Mouse (Mus musculus): ENCODE measurements around the gene Cul3. TPM values are rescaled to one million over a fixed set of nuclear protein-coding genes. Genes with fewer than 3 reads are reported as not detected.

Cul3 gene
- 79.7 and 83.8 TPM in 2 replicates for polyA plus RNA-seq (2012; rRNA removed)

DNA sequence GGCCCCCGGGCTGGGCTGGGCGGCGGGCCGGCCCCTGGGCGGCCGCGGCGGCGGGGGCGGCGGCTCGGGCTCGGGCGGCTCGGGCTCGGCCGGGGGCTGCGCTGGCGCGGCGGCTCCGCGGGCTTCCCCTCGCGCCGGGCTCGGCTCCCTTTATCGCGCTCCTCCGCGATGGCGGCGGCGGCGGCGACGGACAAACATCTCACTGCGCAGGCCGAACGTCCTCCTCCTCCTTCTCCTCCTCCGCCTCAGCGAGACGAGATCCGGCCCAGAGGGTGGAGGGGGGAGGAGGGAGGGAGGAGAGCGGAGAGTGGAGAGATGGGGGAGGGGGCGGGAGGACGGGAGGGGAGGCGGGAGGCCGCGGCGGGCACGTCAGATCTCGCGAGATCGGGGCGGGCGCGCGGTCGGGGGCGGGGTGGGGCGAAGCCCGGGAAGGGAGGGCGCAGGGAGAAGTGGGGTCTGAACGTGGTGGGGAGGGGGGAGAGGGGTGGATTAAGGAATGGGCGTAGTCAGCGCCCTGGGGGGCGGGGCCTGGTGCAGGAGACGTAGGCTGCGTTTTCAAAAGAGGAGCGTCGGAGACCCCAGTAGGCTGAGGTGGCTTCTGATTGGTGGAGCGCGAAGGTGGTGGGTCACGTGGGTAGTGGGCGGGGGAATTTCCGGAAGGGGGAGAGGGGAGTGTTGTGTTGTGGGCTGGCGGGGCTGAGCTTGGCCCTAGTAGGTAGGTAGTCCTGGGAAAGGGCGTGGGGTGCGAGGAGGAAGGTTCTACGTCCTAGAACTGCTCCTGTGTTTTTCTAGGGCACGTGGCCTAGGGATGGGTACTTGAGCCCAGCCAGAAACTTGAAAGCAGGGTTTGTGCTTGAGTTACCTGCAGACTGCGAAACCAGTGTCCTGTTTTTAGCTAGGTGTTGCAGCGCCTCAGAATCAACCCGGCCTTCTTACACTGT lies at the start of gene Cul3:
Gene Cul3, minus strand, starts transcription at position 45 of the 941 bp plus-strand sequence.
- WGBS, result 5% methylated on average over 77 of the region's 85 CpGs
- peak; percentile 84 for TF ChIP-seq POLR2A (IDR thresholded peaks at IDR 0.05; ENCODE audit: borderline replicate concordance, insufficient read depth, low read length)
- no peak for TF ChIP-seq CTCF (IDR thresholded peaks at IDR 0.05; ENCODE audit: borderline replicate concordance, insufficient read depth, low read depth, low read length)
- peak; percentile 93 to 95 for DNase-seq
- H3K4me1 ChIP-seq (ENCODE audit: control insufficient read depth, insufficient read depth, low read length), result peaks cover 7% of the 10 kb centered on the region; the same call in 1 of the 2 replicates
- no peaks in the 10 kb centered on the region for H3K27me3 ChIP-seq (ENCODE audit: control insufficient read depth, insufficient read depth, low read length)
- peak within 1 kb of the TSS; percentile 87 for H3K27ac ChIP-seq (ENCODE audit: insufficient read depth, low read length)
- H3K4me3 ChIP-seq (replicated peaks; ENCODE audit: insufficient read depth, low read depth, low read length), result peak within 1 kb of the TSS; percentile 96

DNA sequence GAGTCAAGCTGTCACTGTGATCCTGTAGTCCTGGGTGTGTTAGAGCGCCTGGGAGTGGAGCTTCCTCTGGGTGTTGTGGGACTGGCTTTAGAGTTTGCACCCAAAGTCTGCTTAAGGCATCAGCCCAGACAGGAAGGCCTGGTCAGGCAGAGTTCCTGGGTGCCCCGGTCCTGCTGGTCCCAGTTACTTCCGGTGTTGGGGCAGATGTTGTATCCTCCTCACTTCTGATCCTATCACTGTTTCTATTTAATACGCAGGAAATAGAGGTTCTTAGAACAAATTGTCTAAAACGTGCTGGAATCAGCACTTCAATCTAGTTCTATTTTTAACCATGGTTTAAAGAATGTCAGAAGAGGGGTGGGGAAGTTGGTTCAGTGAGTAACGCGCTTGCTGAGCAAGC lies 49.2 kb upstream of the Cul3 start:
- no peak overlapping the region for H3K4me3 ChIP-seq (replicated peaks; ENCODE audit: insufficient read depth, low read depth, low read length)
- DNase-seq, result no peak
- 92% methylated on average over 7 of the region's 7 CpGs for WGBS
- H3K27me3 ChIP-seq (ENCODE audit: control insufficient read depth, insufficient read depth, low read length), result no peaks in the 10 kb centered on the region
- no peak overlapping the region for H3K27ac ChIP-seq (ENCODE audit: insufficient read depth, low read length)
- H3K4me1 ChIP-seq (ENCODE audit: control insufficient read depth, insufficient read depth, low read length), result no peaks in the 10 kb centered on the region
- TF ChIP-seq POLR2A (IDR thresholded peaks at IDR 0.05; ENCODE audit: borderline replicate concordance, insufficient read depth, low read length) (no peak), CTCF (IDR thresholded peaks at IDR 0.05; ENCODE audit: borderline replicate concordance, insufficient read depth, low read depth, low read length) (no peak)

DNA sequence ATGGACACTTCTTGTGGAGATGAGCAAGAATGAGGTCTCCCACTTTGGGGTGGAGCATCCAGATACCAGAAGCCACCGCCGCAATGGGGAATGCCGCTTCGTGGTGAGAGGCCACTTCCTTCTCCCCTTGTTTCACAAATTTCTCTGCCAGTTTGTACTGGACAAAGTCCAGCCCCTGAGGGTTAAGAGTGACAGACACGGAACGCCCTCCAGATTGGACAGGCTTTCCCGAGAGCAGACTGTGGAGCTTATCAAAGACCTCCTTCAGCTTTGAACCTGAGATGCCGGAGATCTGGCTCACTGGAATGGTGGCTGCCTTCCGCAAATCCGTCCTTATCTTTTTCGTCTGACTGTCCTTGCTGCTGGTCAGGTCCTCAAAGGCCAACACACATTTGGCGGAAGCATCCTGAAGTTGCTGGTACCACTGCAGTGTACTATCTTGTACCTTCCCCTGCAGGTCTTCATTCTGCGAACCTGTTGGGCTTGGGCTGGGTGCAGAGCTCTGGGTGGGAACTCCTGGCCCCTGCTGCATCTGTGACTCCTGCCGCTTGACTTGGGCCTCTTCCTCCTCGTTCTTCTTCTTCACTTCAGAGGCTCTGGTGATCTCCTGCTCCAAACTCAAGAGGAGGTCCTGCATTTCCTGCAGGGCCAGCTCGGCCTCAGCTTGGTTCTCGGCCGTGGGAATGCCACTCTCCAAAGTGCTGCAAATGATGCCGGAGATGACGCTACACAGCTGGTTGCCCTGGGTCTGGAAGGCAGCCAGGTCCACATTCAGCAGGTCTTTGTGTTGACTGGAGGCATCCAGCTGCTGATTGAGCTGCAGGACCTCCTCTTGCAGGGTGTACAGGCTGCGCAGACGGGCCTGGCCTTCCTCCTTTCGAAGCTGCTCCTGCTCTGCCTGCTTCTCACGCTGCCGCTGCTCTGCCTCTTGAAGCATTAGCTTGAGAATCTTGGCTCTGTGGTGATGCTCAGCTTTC lies 43.6 kb upstream of the Cul3 start:
- TF ChIP-seq POLR2A (IDR thresholded peaks at IDR 0.05; ENCODE audit: borderline replicate concordance, insufficient read depth, low read length) (no peak), CTCF (IDR thresholded peaks at IDR 0.05; ENCODE audit: borderline replicate concordance, insufficient read depth, low read depth, low read length) (no peak)
- H3K4me1 ChIP-seq (ENCODE audit: control insufficient read depth, insufficient read depth, low read length), result no peaks in the 10 kb centered on the region
- H3K27me3 ChIP-seq (ENCODE audit: control insufficient read depth, insufficient read depth, low read length), result no peaks in the 10 kb centered on the region
- 68% methylated on average over 25 of the region's 25 CpGs for WGBS
- peak in 1 of 2 experiments; percentile 18 for DNase-seq
- no peak overlapping the region for H3K4me3 ChIP-seq (replicated peaks; ENCODE audit: insufficient read depth, low read depth, low read length)
- H3K27ac ChIP-seq (ENCODE audit: insufficient read depth, low read length), result no peak overlapping the region

DNA sequence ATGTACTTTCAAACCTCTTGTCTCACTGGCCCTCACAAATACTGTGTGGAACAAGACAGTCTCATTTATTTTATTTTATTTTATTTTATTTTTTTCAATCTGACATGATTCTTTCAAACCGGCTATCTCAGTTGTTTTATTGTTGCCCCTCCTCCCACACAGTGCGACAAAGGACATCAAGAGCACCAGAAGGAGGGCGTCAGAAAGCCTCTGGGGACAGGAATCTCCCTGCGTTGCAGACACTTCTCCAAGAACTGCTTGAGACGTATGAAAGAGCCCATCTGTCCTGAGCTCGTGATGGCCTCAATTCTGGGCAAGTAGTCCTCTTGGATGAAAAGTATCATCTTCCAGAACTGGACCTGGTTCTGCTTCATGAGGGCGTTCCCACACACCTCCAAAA lies 42.6 kb upstream of the Cul3 start:
- no peak overlapping the region for H3K4me3 ChIP-seq (replicated peaks; ENCODE audit: insufficient read depth, low read depth, low read length)
- no peak for DNase-seq
- TF ChIP-seq CTCF (IDR thresholded peaks at IDR 0.05; ENCODE audit: borderline replicate concordance, insufficient read depth, low read depth, low read length) (no peak), POLR2A (IDR thresholded peaks at IDR 0.05; ENCODE audit: borderline replicate concordance, insufficient read depth, low read length) (no peak)
- whole genome bisulfite sequencing, result 54% methylated on average over 7 of the region's 7 CpGs
- no peaks in the 10 kb centered on the region for H3K4me1 ChIP-seq (ENCODE audit: control insufficient read depth, insufficient read depth, low read length)
- no peak overlapping the region for H3K27ac ChIP-seq (ENCODE audit: insufficient read depth, low read length)
- H3K27me3 ChIP-seq (ENCODE audit: control insufficient read depth, insufficient read depth, low read length), result no peaks in the 10 kb centered on the region

DNA sequence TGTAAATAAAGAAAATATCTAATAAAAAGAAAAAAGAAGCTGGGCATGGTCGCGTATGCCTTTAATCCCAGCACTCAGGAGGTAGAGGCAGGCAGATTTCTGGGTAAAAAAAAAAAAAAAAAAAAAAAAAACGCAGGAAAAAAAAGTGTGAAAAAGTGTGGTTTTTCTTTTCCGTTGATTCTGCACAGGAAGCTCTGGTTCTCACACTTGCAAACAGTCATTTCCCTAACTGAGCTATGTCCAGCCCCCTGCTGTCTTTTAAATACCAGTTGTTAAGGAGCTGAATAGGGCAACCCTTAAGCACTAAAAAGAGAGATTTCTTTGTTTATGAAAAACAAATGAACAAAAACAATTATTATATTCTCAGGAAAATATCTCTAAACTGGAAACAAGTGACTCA lies 41.0 kb upstream of the Cul3 start:
- TF ChIP-seq POLR2A (IDR thresholded peaks at IDR 0.05; ENCODE audit: borderline replicate concordance, insufficient read depth, low read length) (no peak), CTCF (IDR thresholded peaks at IDR 0.05; ENCODE audit: borderline replicate concordance, insufficient read depth, low read depth, low read length) (no peak)
- WGBS, result 51% methylated on average over 4 of the region's 4 CpGs

DNA sequence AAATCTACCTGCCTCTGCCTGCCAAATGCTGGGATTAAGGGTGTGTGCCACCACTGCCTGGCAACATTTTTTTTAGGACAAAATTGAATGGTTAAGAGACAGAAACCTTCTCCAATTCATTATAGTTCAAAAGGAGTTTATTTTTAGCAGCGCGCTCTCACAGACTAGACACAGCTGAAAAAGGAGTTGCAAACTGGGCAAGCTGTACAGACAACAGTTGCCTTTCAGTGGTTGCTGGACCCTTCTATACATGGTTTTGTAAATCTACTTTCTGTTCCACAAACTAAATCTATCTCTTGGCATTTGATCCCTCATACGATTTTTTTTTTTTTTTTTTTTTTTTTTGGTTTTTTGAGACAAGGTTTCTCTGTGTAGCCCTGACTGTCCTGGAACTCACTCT lies 31.7 kb upstream of the Cul3 start:
- TF ChIP-seq CTCF (IDR thresholded peaks at IDR 0.05; ENCODE audit: borderline replicate concordance, insufficient read depth, low read depth, low read length), result no peak
- no peak for TF ChIP-seq POLR2A (IDR thresholded peaks at IDR 0.05; ENCODE audit: borderline replicate concordance, insufficient read depth, low read length)
- DNase-seq, result no peak
- H3K4me1 ChIP-seq (ENCODE audit: control insufficient read depth, insufficient read depth, low read length), result no peaks in the 10 kb centered on the region
- no peaks in the 10 kb centered on the region for H3K27me3 ChIP-seq (ENCODE audit: control insufficient read depth, insufficient read depth, low read length)
- H3K4me3 ChIP-seq (replicated peaks; ENCODE audit: insufficient read depth, low read depth, low read length), result no peak overlapping the region
- H3K27ac ChIP-seq (ENCODE audit: insufficient read depth, low read length), result no peak overlapping the region
- WGBS, result 92% methylated on average over 3 of the region's 3 CpGs

More for the DNA sequence above, 41.0 kb upstream of the Cul3 start:
- DNase-seq, result no peak
- H3K27me3 ChIP-seq (ENCODE audit: control insufficient read depth, insufficient read depth, low read length), result no peaks in the 10 kb centered on the region
- H3K4me3 ChIP-seq (replicated peaks; ENCODE audit: insufficient read depth, low read depth, low read length), result no peak overlapping the region
- no peak overlapping the region for H3K27ac ChIP-seq (ENCODE audit: insufficient read depth, low read length)
- H3K4me1 ChIP-seq (ENCODE audit: control insufficient read depth, insufficient read depth, low read length), result no peaks in the 10 kb centered on the region

DNA sequence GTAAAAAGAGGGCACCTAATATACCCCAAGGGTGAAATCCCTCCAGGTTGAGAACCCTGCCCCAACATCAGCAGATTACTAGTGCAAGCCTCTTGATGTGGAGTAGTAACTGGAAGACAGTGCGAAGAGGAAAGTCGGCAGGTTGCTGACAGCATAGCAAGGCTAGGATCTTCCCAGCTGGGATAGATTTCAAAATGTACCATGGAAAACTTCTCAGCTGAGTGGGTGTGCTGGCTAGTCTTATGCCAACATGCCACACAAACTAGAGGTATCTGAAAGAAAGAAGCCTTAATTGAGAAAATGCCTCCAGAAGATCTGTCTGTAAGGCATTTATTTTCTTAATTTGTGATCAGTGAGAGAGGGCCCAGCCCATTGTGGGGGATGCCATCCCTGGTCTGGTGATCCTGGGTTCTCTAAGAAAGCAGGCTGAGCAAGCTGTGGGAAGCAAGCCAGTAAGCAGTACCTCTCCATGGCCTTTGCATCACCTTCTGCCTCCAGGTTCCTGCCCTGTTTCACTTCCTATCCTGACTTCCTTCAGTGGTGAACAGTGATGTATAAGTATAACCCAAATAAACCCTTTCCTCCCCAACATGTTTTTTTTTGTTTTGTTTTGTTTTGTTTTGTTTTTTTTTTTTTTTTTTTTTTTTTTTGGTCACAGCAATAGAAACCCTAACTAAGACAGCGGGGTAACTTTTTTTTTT lies 31.1 kb upstream of the Cul3 start:
- no peak overlapping the region for H3K4me3 ChIP-seq (replicated peaks; ENCODE audit: insufficient read depth, low read depth, low read length)
- DNase-seq, result no peak
- 91% methylated on average over 3 of the region's 3 CpGs for WGBS
- no peaks in the 10 kb centered on the region for H3K4me1 ChIP-seq (ENCODE audit: control insufficient read depth, insufficient read depth, low read length)
- no peak overlapping the region for H3K27ac ChIP-seq (ENCODE audit: insufficient read depth, low read length)
- TF ChIP-seq CTCF (IDR thresholded peaks at IDR 0.05; ENCODE audit: borderline replicate concordance, insufficient read depth, low read depth, low read length), result no peak
- TF ChIP-seq POLR2A (IDR thresholded peaks at IDR 0.05; ENCODE audit: borderline replicate concordance, insufficient read depth, low read length), result no peak
- no peaks in the 10 kb centered on the region for H3K27me3 ChIP-seq (ENCODE audit: control insufficient read depth, insufficient read depth, low read length)
